Mouse (Mus musculus) kidney, embryonic 14.5 days (tissue): Measurements from ENCODE around the gene Gpx4. TPM values are rescaled to one million over a fixed set of nuclear protein-coding genes. Genes with fewer than 3 reads are reported as not detected.

ENCODE experiments used
- ATAC-seq: fragments of 200-750 bp; cut with Nextera tagmentation; 2 replicates; pipeline ENCODE4 v1.8.0; 2017; ENCODE audit warnings: moderate number of reproducible peaks, mild to moderate bottlenecking, moderate TSS enrichment, moderate library complexity; ENCODE audit not compliant: low FRiP score, low TSS enrichment
- H3K27ac ChIP-seq: fragments of 300-500 bp; sonication (generic); 2 replicates; pipeline ENCODE4 v1.5.1; 2014; ENCODE audit warnings: low read depth, mild to moderate bottlenecking, low read length, moderate library complexity, mixed read lengths
- H3K27me3 ChIP-seq: fragments of 300-500 bp; sonication (generic); 2 replicates; pipeline ENCODE4 v1.6.1; 2014; ENCODE audit warnings: mild to moderate bottlenecking, low read length; ENCODE audit not compliant: control insufficient read depth, insufficient read depth
- H3K36me3 ChIP-seq: fragments of 300-500 bp; sonication (generic); 2 replicates; pipeline ENCODE4 v1.6.1; 2014; ENCODE audit warnings: low read length, mixed read lengths; ENCODE audit not compliant: control insufficient read depth, insufficient read depth
- H3K4me1 ChIP-seq: fragments of 300-500 bp; sonication (generic); 2 replicates; pipeline ENCODE4 v1.6.1; 2014; ENCODE audit warnings: low read length, mixed read lengths; ENCODE audit not compliant: control insufficient read depth, insufficient read depth
- H3K4me2 ChIP-seq: fragments of 300-500 bp; sonication (generic); replicated peaks from 2 replicates; pipeline ENCODE4 v1.6.1; 2014; ENCODE audit warnings: low read depth, mild to moderate bottlenecking, low read length
- H3K4me3 ChIP-seq: fragments of 300-500 bp; sonication (generic); 2 replicates; pipeline ENCODE4 v1.5.1; 2014; ENCODE audit warnings: mild to moderate bottlenecking, low read length
- H3K9ac ChIP-seq: fragments of 300-500 bp; sonication (generic); 2 replicates; pipeline ENCODE4 v1.6.1; 2014; ENCODE audit warnings: low read depth, mild to moderate bottlenecking, low read length, moderate library complexity
- H3K9me3 ChIP-seq: fragments of 300-500 bp; sonication (generic); 2 replicates; pipeline ENCODE4 v1.6.1; 2016; ENCODE audit warnings: low read length; ENCODE audit not compliant: control insufficient read depth
- WGBS: fragments of 180-500 bp; shearing (Covaris S2); extraction: QIAGEN DNeasy Blood & Tissue Kit; methylation state at CpG from one replicate; pipeline ENCODE4 v1.1.7; 2014; 5-methylcytosine and 5-hydroxymethylcytosine counted together
- polyA plus RNA-seq: library from polyadenylated mRNA; unstranded; fragments of >200 nt; fragmentation: Nextera tagmentation; extraction: Ambion mirVana; gene quantifications from 2 replicates; pipeline ENCODE4 v1.2.1, GENCODE M21; 2014

Gpx4 gene
- polyA plus RNA-seq, 1 experiment from 2014 or later = 552 TPM

- Histone ChIP-seq H3K4me3 (no peak overlapping the region), H3K27ac (no peak overlapping the region), H3K27me3 (no peaks in the 10 kb centered on the region), H3K4me2 (no peak overlapping the region), H3K9me3 (no peaks in the 10 kb centered on the region), H3K36me3 (no peaks in the 10 kb centered on the region), H3K9ac (no peak overlapping the region), H3K4me1 (peaks cover 15% of the 10 kb centered on the region)
- ATAC-seq = no peak
- WGBS = 73% methylated on average over 5 of the region's 5 CpGs
Observed at GRCm38 (mm10) chr10:80105926-80106325, 59.0 kb downstream of the Gpx4 start.

Other genes starting within 250 kb of the Gpx4 start
- gene Misp, start 226.2 kb upstream of the Gpx4 start, polyA plus RNA-seq = 4.1 and 9.0 TPM in 2 replicates
- 279 and 333 TPM in 2 replicates for gene Ptbp1, start 192.7 kb upstream of the Gpx4 start, polyA plus RNA-seq
- gene Prtn3, start 172.7 kb upstream of the Gpx4 start, polyA plus RNA-seq = 9.6 and 11.1 TPM in 2 replicates
- 58.8 and 59.7 TPM in 2 replicates for gene Plppr3, start 172.5 kb upstream of the Gpx4 start, polyA plus RNA-seq
- gene Elane, start 160.9 kb upstream of the Gpx4 start, polyA plus RNA-seq = not detected in 2 replicates
- gene Cfd, start 156.3 kb upstream of the Gpx4 start, polyA plus RNA-seq = not detected in 2 replicates
- gene Med16, start 138.2 kb upstream of the Gpx4 start, polyA plus RNA-seq = 48.0 and 61.2 TPM in 2 replicates
- gene Gm26602, start 136.3 kb upstream of the Gpx4 start, polyA plus RNA-seq = 4.6 and 10.8 TPM in 2 replicates
- 0.47 and 0.61 TPM in 2 replicates for gene Kiss1r, start 130.2 kb upstream of the Gpx4 start, polyA plus RNA-seq
- 102 and 137 TPM in 2 replicates for gene R3hdm4, start 126.0 kb upstream of the Gpx4 start, polyA plus RNA-seq
- 12.0 and 12.3 TPM in 2 replicates for gene Arid3a, start 120.1 kb upstream of the Gpx4 start, polyA plus RNA-seq
- 132 and 147 TPM in 2 replicates for gene Wdr18, start 87.0 kb upstream of the Gpx4 start, polyA plus RNA-seq
- 0.19 and 0.29 TPM in 2 replicates for gene Grin3b, start 76.5 kb upstream of the Gpx4 start, polyA plus RNA-seq
- 18.8 and 27.8 TPM in 2 replicates for gene Tmem259, start 62.8 kb upstream of the Gpx4 start, polyA plus RNA-seq
- gene Cnn2, start 58.6 kb upstream of the Gpx4 start, polyA plus RNA-seq = 186 and 220 TPM in 2 replicates
- gene Abca7, start 50.7 kb upstream of the Gpx4 start, polyA plus RNA-seq = 1.8 and 2.7 TPM in 2 replicates
- gene Arhgap45, start 30.5 kb upstream of the Gpx4 start, polyA plus RNA-seq = 4.8 and 7.7 TPM in 2 replicates
- gene Polr2e, start 7.4 kb upstream of the Gpx4 start, polyA plus RNA-seq = 276 and 310 TPM in 2 replicates
- gene Sbno2, start 58.4 kb downstream of the Gpx4 start, polyA plus RNA-seq = 10.6 and 14.8 TPM in 2 replicates
- 26.6 and 42.0 TPM in 2 replicates for gene Stk11, start 68.6 kb downstream of the Gpx4 start, polyA plus RNA-seq
- gene Atp5d, start 91.5 kb downstream of the Gpx4 start, polyA plus RNA-seq = 519 and 582 TPM in 2 replicates
- 8.1 and 8.4 TPM in 2 replicates for gene Cbarp, start 93.7 kb downstream of the Gpx4 start, polyA plus RNA-seq
- gene Midn, start 101.1 kb downstream of the Gpx4 start, polyA plus RNA-seq = 42.3 and 46.2 TPM in 2 replicates
- 80.0 and 104 TPM in 2 replicates for gene Cirbp, start 118.8 kb downstream of the Gpx4 start, polyA plus RNA-seq
- 10.3 and 12.1 TPM in 2 replicates for gene 1600002K03Rik, start 125.8 kb downstream of the Gpx4 start, polyA plus RNA-seq
- 15.4 and 17.3 TPM in 2 replicates for gene Efna2, start 132.3 kb downstream of the Gpx4 start, polyA plus RNA-seq
- gene Mum1, start 179.3 kb downstream of the Gpx4 start, polyA plus RNA-seq = 64.4 and 65.1 TPM in 2 replicates
- 382 and 390 TPM in 2 replicates for gene Ndufs7, start 202.0 kb downstream of the Gpx4 start, polyA plus RNA-seq
- gene Gamt, start 213.8 kb downstream of the Gpx4 start, polyA plus RNA-seq = 30.2 and 33.6 TPM in 2 replicates
- gene Dazap1, start 214.3 kb downstream of the Gpx4 start, polyA plus RNA-seq = 45.8 and 56.9 TPM in 2 replicates
- 1,166 and 1,350 TPM in 2 replicates for gene Rps15, start 245.3 kb downstream of the Gpx4 start, polyA plus RNA-seq
- gene Apc2, start 248.8 kb downstream of the Gpx4 start, polyA plus RNA-seq = 1.0 and 1.4 TPM in 2 replicates